Comparison of ENCODE assay signal across 8 mouse cellular contexts in the genomic region with DNA sequence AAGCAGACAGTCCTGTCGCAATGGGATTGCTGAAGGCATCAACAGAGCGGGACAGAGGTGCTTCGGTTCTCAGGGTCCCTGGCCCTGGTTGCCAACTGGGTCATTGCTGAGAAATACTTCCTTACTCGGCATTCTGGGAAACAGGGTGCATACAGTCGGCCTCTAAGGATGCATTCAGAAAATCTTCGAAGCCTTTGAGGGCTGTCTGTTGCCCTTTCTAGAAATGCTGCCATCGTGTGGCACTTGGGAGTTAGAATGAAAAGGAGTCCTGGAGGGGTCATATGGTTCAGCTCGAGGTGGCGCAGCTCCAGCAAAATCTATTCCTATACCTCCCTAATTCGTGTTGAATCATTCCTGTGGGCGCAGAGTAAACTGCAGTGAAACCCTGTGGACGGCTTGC. TPM values are rescaled to one million over a fixed set of nuclear protein-coding genes. Genes with fewer than 3 reads are reported as not detected.
DNase-seq lines count a peak whose midpoint lies in the region; ATAC-seq lines count a peak whose summit lies in the region.

No protein-coding gene starts in this region.

- no peaks in the 10 kb centered on the region for H3K9me3 ChIP-seq in megakaryocyte, embryonic 14.5 days

- DNase-seq in heart, adult 18-20 months, result peak; percentile 10 to 30
- no peak for DNase-seq in heart, postnatal 25 days (ENCODE audit: low spot score)
- DNase-seq in 3T3-L1 (ENCODE audit: low read depth, low spot score), result peak; percentile 74
- peak; percentile 38 for DNase-seq in adrenal gland, postnatal 25 days
- DNase-seq in kidney, adult 8-10 months, result peak; percentile 65
- no peak for DNase-seq in T-cell, adult 2 months (ENCODE audit: low spot score)

- no peaks in the 10 kb centered on the region for H3K36me3 ChIP-seq in megakaryocyte, embryonic 14.5 days (replicated peaks; ENCODE audit: low read length)

- no peaks in the 10 kb centered on the region for H3K27me3 ChIP-seq in megakaryocyte, embryonic 14.5 days (replicated peaks)

- intact Hi-C loops in heart, postnatal 25 days (cut with DNase I), result loop anchor here (5.0 kb wide), 1 partner anchor 86 kb away; no protein-coding TSS in a partner anchor

- no peak for ATAC-seq in inflammation-experienced regulatory T-cells, adult 6 months

- peaks cover 44% of the 10 kb centered on the region for H3K4me1 ChIP-seq in megakaryocyte, embryonic 14.5 days

- H3K4me3 ChIP-seq in megakaryocyte, embryonic 14.5 days (replicated peaks), result peak overlapping the region; percentile 81

RNA-seq across cellular contexts. Expression of gene Spp1, which starts 2.0 kb away (rescaled TPM):
- under 1 TPM in 1 of 2 experiments, not detected in 1; 0.75 TPM for total RNA-seq in heart, adult 18-20 months (2021)
- total RNA-seq in heart, postnatal 25 days (2021), result under 1 TPM; 0.55 to 0.59 TPM
- 343 and 454 TPM in 2 replicates for total RNA-seq in adrenal gland, postnatal 25 days (2021)
- 5.8 TPM in 1 of 2 replicates, not detected in the other for polyA plus RNA-seq in megakaryocyte, embryonic 14.5 days (2012; ENCODE audit: insufficient read depth, low replicate concordance)
- 1 to 10 TPM; 1.7 to 8.4 (median 2.4) TPM for polyA plus RNA-seq in inflammation-experienced regulatory T-cells, adult 6 months (2017; shearing (Covaris generic))

RNA-seq across cellular contexts. Expression of gene Pkd2, which starts 26.4 kb away (rescaled TPM):
- total RNA-seq in heart, adult 18-20 months (2021), result 10 to 100 TPM; 17.7 to 18.9 TPM
- total RNA-seq in heart, postnatal 25 days (2021), result 10 to 100 TPM; 21.6 to 25.5 TPM
- total RNA-seq in adrenal gland, postnatal 25 days (2021), result 47.4 and 59.7 TPM in 2 replicates
- polyA plus RNA-seq in megakaryocyte, embryonic 14.5 days (2012; ENCODE audit: insufficient read depth, low replicate concordance), result 0.92 and 1.2 TPM in 2 replicates
- under 1 TPM in 1 of 3 experiments, not detected in 2; 0.18 TPM for polyA plus RNA-seq in inflammation-experienced regulatory T-cells, adult 6 months (2017; shearing (Covaris generic))

Comparison
In these comparisons a context has a peak if more than half of its experiments do, and no peak if none do; other contexts are left out.
1. DNase-seq: peak in heart, adult 18-20 months (2 of 2), 3T3-L1 (single experiment), adrenal gland, postnatal 25 days (single experiment) and kidney, adult 8-10 months (2 of 2); none in heart, postnatal 25 days (single experiment) and T-cell, adult 2 months (single experiment).
2. RNA of gene Spp1, which starts 2.0 kb away (total RNA-seq): 343 to 454 TPM in adrenal gland, postnatal 25 days; 0.75 TPM in heart, adult 18-20 months and 0.55 to 0.59 TPM in heart, postnatal 25 days; every median in the first group is over 100 times any median in the second.